Mouse (Mus musculus): ENCODE data around the gene Paox.
"Not testable (repeated sequence)": the region's sequence is repeated elsewhere in the genome, so short reads cannot be mapped to it uniquely, and the experiment has no call there.

Paox gene

DNA sequence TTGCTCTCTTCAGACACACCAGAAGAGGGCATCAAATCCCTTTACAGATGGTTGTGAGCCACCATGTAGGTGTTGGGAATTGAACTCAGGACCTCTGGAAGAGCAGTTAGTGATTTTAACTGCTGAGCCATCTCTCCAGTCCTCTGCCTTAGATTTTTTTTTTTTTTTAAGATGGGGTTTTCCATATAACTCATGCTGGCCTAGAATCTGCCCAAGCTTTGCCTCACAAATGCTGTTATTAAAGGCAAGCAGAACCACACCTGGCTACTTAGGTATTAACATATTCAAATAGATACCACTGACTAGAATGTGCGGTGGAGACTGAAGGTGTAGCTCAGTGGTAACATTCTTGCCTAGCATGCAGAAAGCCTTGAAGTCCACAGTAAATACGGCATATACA, 4.9 kb downstream of the Paox start:
- no peak for DNase-seq (ENCODE audit: low spot score in 2 of 2)

DNA sequence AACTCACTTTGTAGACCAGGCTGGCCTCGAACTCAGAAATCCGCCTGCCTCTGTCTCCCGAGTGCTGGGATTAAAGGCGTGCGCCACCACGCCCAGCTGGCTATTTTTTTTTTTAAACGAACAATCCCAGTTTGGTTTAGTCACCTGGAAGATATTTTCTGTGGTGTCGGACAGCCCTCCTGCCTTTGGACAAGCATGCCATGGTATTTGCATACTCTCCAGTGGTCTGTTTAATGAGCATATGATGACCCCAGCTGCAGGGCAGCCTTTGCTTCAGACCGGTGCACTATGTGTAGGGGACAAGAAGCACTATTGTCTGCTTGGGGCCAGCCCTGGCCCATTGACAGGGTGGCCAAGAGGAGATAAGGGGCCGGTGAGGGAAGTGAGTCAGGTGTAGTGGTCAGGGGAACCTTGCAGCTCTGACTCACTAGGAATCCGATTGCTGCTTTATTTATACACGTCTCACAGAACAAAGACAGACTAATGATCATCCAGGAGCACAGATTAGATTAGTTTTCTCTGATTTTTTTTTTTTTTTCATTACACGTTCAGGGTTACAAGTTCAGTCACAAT, 5.8 kb downstream of the Paox start:
- no peak for DNase-seq (ENCODE audit: low spot score in 2 of 2)

GRCm38 (mm10) chr7:140122765-140123164, 7.2 kb downstream of the Paox start:
- DNase-seq (ENCODE audit: low spot score in 2 of 2), result no peak

DNA sequence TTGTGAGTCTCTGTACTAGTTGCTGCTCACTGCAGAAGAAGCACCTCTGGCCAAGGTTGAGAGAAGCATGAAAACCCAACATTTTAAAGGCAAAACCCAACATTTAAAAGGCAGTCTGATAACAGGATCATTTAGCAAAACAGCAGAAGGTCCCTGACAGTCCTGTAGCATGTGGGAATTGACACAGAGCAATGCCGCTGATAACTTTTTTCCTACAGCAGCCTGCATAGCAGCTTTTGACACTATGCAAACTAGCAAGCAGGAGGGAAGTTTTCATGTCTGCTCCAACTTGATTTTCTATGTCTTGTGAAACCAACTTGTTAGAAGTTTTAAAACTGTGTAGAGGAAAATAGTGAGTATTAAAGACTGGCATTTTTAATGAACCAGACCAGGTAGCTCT, 8.8 kb downstream of the Paox start:
- no peak for DNase-seq (ENCODE audit: low spot score in 2 of 2)

DNA sequence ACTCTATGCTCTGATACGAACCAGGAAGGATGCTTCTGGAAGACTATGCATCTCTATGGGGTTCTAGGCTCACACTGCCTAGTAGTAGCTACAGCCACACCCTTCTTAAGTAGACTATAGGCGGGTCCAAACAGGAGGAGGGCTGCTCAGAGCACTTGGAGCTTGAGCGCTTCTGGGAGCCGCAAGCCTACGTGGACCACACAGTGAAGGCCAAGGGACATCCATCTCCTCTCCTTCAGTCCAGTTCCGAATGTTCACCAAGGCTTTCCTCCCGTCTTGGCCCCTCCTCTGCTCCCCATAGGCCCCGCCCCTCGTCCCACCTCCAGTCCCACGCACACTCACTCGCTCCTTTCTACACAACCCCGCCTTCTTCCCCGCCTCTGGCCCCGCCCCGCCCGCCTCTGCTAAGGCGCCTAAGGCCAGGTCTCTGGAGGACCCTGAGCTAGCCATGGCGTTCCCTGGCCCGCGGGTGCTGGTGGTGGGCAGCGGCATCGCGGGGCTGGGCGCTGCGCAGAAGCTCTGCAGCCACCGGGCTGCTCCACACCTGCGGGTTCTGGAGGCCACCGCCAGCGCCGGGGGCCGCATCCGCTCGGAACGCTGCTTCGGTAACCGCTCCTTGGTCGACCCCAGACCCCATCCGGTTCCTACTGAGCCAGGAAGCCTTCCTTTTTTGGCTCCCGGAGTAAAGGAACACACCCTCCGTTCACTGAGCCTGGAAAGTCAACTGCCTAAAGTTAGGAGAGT, 9.9 kb downstream of the Paox start:
- DNase-seq (ENCODE audit: low spot score in 2 of 2), result peak; percentile 93 to 94

DNA sequence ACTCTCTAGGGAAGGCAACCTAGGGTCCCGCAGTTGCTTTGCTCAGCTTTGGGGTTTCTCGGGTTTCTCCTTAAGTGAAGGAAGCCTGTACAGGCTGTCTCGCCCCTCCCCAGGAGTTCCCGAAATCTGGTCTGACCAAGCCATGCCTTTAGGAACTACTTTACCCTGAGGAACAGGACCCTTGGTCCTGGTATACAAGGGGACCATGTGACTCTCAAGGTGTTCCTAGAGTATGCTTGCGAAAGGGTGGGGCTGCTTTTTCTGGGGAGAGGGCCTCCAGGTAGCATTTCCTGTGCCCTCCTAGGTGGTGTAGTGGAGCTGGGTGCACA, 10.4 kb downstream of the Paox start:
- DNase-seq (ENCODE audit: low spot score in 2 of 2), result no peak

- DNase-seq (ENCODE audit: low spot score in 2 of 2), result no peak
Measured at GRCm38 (mm10) chr7:140126934-140127333, 11.3 kb downstream of the Paox start.

GRCm38 (mm10) chr7:140127911-140128310, 12.3 kb downstream of the Paox start:
- no peak for DNase-seq (ENCODE audit: low spot score in 2 of 2)

DNA sequence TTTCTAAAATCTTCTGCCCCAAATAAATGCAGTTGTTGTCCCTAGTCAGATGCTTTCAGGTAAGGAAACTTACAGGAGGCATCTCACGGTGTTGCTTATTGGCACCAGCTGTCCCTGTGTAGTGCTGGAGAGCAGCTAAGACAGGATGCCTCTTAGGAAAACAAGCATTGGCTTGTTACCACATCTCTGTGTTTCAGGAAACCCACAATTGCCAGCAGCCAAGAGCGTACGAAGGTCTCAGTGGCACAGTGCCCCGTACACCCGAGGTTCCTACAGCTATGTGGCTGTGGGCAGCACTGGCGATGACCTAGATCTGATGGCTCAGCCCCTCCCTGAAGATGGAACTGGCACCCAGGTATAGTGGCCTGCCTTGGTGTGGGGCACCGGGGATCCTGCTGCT, 16.6 kb downstream of the Paox start:
- not testable (repeated sequence) for DNase-seq (ENCODE audit: low spot score in 2 of 2)

- not testable (repeated sequence) for DNase-seq (ENCODE audit: low spot score in 2 of 2)
Measured at GRCm38 (mm10) chr7:140134033-140134432, 18.4 kb downstream of the Paox start.

DNA sequence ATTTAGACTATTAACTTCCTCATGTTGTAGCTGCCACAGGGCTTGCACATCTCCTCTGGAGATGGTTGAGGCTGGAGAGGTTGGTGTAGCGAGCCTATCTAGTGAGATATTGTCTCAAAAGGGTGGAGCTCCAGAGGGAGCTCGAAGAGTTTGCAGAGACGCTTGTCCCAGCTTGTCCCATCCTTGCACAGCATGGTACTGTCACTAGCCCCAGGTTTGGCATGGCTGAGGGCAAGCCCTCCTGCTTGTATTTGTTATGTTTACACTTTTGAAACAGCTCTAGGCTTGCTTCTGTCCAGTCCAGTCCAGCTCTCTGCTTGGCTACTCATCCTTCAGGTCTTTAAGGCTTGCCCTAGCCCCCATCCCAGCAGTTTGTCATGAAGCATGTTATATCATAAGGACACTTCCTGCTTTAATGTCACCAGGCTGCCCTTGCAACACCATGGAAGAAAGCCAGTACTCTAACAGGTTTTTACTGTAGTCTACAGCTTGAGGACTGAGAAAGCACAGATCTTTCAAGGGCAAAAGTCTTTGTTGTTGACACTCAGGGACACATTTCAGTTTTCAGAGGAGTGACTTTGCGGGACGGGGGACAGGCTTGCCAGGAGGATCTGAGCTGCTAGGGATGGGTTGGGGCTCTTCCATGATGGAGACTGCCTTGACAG, 19.6 kb downstream of the Paox start:
- DNase-seq (ENCODE audit: low spot score in 2 of 2), result no peak

DNA sequence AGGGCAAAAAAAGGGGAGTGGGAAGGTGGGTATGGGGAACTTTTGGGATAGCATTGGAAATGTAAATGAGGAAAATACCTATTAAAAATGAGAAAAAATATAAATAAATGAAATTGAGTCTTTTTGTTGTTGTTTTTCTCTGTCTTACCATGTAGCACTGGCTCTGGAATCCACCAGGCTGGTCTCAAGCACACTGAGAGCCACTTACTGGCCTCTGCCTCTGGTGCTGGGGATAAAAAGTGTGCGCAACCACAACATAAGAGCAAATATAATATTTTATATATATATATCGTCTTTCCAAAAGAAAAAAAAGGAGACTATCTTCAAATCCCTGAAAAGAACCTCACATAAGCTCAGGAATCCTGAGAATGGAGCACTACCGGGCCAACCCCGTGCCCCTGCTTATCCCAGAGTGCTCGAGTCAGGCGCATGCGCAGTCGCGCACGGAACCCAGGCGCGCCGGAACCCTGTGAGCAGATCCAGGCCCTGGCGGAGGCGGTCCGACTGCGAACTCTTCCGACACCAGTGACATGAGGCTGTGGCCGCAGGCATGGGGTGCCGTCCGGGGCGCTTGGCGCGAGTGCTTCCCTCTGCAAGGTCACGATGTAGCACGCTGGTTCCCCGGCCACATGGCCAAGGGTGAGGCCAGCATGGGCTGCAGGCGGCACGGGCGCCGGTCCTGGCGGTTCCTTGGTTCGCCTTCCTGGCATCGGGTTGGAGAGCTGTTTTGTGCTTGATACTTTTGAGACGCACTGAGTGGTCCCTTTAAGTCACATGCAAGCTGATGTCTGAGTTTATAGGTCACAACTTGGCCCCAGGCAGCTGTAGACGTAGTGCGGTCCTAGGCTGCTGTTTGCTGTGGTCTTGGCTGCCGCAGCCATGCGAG, 21.8 kb downstream of the Paox start, which contains the start of gene Mtg1:
Mtg1 (plus strand) TSS at position 430 of the 886 bp plus-strand sequence.
- peak; percentile 97 to 99 for DNase-seq (ENCODE audit: low spot score in 2 of 2)

DNA sequence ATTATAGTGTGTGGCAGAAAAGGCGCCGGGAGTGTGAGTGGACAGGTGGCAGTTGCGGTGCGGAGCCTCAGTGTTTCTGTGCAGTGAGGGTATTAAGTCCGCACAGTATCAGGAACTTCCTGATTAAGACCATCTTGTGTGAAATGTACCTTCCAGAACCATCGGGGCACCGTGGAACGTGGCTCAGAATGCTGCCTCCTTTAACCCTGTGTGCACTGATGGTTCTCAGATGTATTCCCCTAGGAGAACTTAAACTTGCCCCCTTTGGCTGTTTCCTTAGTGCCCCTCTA, 22.4 kb downstream of the Paox start:
- DNase-seq (ENCODE audit: low spot score in 2 of 2), result no peak

- DNase-seq (ENCODE audit: low spot score in 2 of 2), result peak in 1 of 2 experiments; percentile 72
Measured at GRCm38 (mm10) chr7:140141350-140141749, 25.8 kb downstream of the Paox start.

- DNase-seq (ENCODE audit: low spot score in 2 of 2), result no peak
Measured at GRCm38 (mm10) chr7:140144550-140144949, 29.0 kb downstream of the Paox start.

- peak; percentile 75 to 77 for DNase-seq (ENCODE audit: low spot score in 2 of 2)
Measured at GRCm38 (mm10) chr7:140153383-140153782, 37.8 kb downstream of the Paox start.

GRCm38 (mm10) chr7:140153829-140154217, 38.2 kb downstream of the Paox start:
- no peak for DNase-seq (ENCODE audit: low spot score in 2 of 2)

- peak; percentile 91 to 92 for DNase-seq (ENCODE audit: low spot score in 2 of 2)
Measured at GRCm38 (mm10) chr7:140154218-140154927, 38.8 kb downstream of the Paox start, which contains the start of gene Sprn. TSS of gene Sprn (minus strand) at chr7:140154877.

DNA sequence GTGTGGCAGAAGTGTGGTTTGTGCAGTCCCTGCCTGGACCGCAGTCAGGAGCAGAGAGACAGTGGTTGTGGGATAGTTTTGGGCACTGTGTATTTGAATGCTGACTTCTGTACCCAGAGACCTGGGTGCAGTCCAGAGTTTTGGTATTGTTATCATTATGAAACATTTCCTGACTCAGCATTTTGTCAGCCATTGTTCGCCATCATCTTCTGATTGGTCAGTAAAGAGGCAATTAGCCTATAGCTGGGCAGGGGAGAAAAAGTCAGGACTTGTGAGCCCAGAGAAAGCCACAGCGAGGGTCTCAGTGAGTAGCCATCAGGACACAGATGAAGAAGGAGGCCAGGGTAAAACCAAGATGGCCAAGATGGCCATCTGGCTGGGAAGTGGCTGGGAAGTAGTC, 44.8 kb downstream of the Paox start:
- no peak for DNase-seq (ENCODE audit: low spot score in 2 of 2)

DNA sequence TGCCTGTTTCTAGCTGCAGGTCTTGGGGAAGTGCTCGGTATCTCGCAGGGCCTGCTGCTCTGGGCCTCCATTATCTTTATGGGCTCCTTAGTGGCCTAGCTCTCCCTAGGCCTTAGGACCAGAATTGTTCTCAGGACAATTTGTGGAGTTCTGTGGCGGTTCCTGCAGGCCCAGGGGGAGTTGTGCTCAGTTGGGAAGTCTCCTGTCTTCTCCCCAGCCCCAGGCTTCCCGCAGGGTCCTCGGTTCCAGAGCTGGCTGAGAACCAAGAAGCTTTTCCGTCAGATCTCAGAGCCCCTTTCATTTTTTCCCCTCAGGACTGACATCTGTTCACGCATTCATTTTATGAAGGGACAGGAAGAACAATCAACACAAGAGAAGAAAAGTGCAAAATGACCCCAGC, 49.1 kb downstream of the Paox start, which contains the start of gene Olfr522:
Olfr522 (minus strand) TSS at position 101 of the 400 bp plus-strand sequence.
- no peak for DNase-seq (ENCODE audit: low spot score in 2 of 2)

DNA sequence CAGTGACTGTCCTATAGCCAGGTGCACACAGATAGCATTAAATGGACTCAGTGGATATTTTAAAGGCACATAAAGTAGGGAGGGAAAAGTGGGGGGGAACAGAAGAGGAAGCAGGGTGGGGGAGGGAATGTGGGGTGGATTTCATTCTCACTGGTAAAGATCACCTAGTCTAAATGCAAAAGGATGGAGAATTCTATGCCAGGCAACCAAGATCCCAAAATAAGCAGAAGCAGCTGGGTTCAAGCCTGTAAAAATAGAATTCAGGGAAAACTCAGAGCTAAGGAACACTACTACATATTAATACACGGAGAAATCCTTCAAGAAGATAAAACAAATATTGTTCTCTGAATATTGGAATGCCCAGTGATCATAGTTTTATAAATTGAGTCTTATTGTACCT, 52.4 kb downstream of the Paox start:
- DNase-seq (ENCODE audit: low spot score in 2 of 2), result no peak

- no peak for DNase-seq (ENCODE audit: low spot score in 2 of 2)
Measured at GRCm38 (mm10) chr7:140169386-140169785, 53.8 kb downstream of the Paox start.

All from right cerebral cortex, postnatal 10 days (tissue).